ENCODE assay signal across 17 mouse cellular contexts in the genomic region with DNA sequence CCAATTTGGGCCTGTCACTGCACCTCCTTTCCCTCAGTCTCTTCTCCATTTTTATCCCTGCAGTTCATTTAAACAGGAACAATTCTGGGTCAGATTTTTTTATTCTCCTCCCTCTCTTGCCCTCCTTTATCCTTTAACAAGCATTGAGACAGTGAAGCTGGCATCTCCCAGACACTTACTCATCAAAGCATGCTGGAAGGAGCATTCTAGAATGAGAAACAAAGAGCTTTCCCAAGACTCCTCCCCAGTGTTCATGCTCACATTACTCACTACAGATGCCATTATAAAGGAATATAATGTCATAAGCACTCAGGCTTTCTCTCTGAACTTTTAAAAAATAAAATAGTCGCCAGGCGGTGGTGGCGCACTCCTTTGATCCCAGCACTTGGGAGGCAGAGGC.
"Had no signal": no experiment of that assay in that cellular context is flagged by ENCODE, and none has a peak within 500 bp of the region (broad histone marks: within the 10 kb centered on the region; RNA-seq: fewer than 3 reads in every experiment).

No protein-coding gene starts in this region.

- H3K36me3 ChIP-seq: midbrain, embryonic 10.5 days; midbrain, embryonic 12.5 days; neural tube, embryonic 13.5 days; neural tube, embryonic 15.5 days; stomach, embryonic 15.5 days had no signal

- H3K4me2 ChIP-seq: lung, embryonic 14.5 days; midbrain, embryonic 12.5 days; neural tube, embryonic 13.5 days; neural tube, embryonic 15.5 days; stomach, embryonic 15.5 days had no signal

- ATAC-seq: midbrain, embryonic 16.5 days had no signal

- DNase-seq: lung, adult 18-20 months; lung, embryonic 14.5 days; lung, postnatal 10 days; lung, postnatal 4 days; midbrain, embryonic 14.5 days; right cerebral cortex, postnatal 14 days; thymus, adult 18-20 months; thymus, postnatal 14 days; thymus, postnatal 36 days had no signal

- H3K4me1 ChIP-seq: midbrain, embryonic 12.5 days; neural tube, embryonic 13.5 days; neural tube, embryonic 15.5 days; stomach, embryonic 15.5 days had no signal

- H3K4me3 ChIP-seq: midbrain, embryonic 10.5 days; midbrain, embryonic 12.5 days; myocyte; neural tube, embryonic 13.5 days; neural tube, embryonic 15.5 days; stomach, embryonic 15.5 days had no signal

- H3K27me3 ChIP-seq: midbrain, embryonic 12.5 days; neural tube, embryonic 13.5 days; neural tube, embryonic 15.5 days; stomach, embryonic 15.5 days had no signal

- H3K27ac ChIP-seq: midbrain, embryonic 10.5 days; midbrain, embryonic 12.5 days; neural tube, embryonic 13.5 days; neural tube, embryonic 15.5 days; stomach, embryonic 15.5 days; stomach, postnatal 0 days had no signal

- H3K9ac ChIP-seq: lung, embryonic 14.5 days; midbrain, embryonic 12.5 days; neural tube, embryonic 13.5 days; neural tube, embryonic 15.5 days; stomach, embryonic 15.5 days had no signal

- H3K9me3 ChIP-seq: midbrain, embryonic 10.5 days; midbrain, embryonic 12.5 days; neural tube, embryonic 13.5 days; neural tube, embryonic 15.5 days; stomach, embryonic 15.5 days had no signal
